In genomic region chr19:18889117-18889627, GRCm38 (mm10) we compare ENCODE assay signal across 8 mouse cellular contexts.
A peak's percentile ranks its signal among the peaks of the same experiment; 100 is the strongest.
DNase-seq lines count a peak whose midpoint lies in the region; ATAC-seq and TF ChIP-seq lines count a peak whose summit lies in the region.

No protein-coding gene starts in this region.

- peaks cover 5% of the 10 kb centered on the region; the same call in 1 of the 2 replicates for H3K4me1 ChIP-seq in testis, adult 2 months (ENCODE audit: control insufficient read depth, insufficient read depth, low read length)
- peaks cover 22% of the 10 kb centered on the region for H3K4me1 ChIP-seq in forebrain, embryonic 15.5 days
- H3K4me1 ChIP-seq in midbrain, embryonic 13.5 days (replicated peaks) = peaks cover 27% of the 10 kb centered on the region

- H3K4me2 ChIP-seq in forebrain, embryonic 15.5 days (replicated peaks) = peak overlapping the region; percentile 67
- peak overlapping the region; percentile 55 for H3K4me2 ChIP-seq in midbrain, embryonic 13.5 days (replicated peaks)

- no peaks in the 10 kb centered on the region for H3K9me3 ChIP-seq in forebrain, embryonic 15.5 days
- no peaks in the 10 kb centered on the region for H3K9me3 ChIP-seq in midbrain, embryonic 13.5 days

- DNase-seq in testis, postnatal 14 days (ENCODE audit: low spot score) = no peak
- DNase-seq in layer of hippocampus, adult 11-12 months (ENCODE audit: low spot score) = peak; percentile 48
- no peak for DNase-seq in thymus, postnatal 0 days (ENCODE audit: low spot score)
- DNase-seq in kidney, adult 8-10 months = no peak
- no peak for DNase-seq in lung, adult 18-20 months

- H3K27me3 ChIP-seq in testis, adult 2 months (ENCODE audit: control insufficient read depth, insufficient read depth, low read length) = no peaks in the 10 kb centered on the region
- H3K27me3 ChIP-seq in forebrain, embryonic 15.5 days = no peaks in the 10 kb centered on the region
- H3K27me3 ChIP-seq in midbrain, embryonic 13.5 days = no peaks in the 10 kb centered on the region

- TF ChIP-seq CTCF in testis, adult 2 months (IDR thresholded peaks at IDR 0.05; ENCODE audit: control insufficient read depth, insufficient read depth, insufficient replicate concordance, low read depth, low read length) = no peak

- under 1% methylated on average over 11 of the region's 11 CpGs for WGBS in forebrain, embryonic 15.5 days
- WGBS in midbrain, embryonic 13.5 days = 1% methylated on average over 11 of the region's 11 CpGs

- H3K27ac ChIP-seq in testis, adult 2 months (ENCODE audit: control insufficient read depth, insufficient read depth, low read depth, low read length) = no peak overlapping the region
- peak overlapping the region; percentile 83 for H3K27ac ChIP-seq in forebrain, embryonic 15.5 days (replicated peaks)
- peak overlapping the region; percentile 84 for H3K27ac ChIP-seq in midbrain, embryonic 13.5 days

- no peak for TF ChIP-seq POLR2A in testis, adult 2 months (IDR thresholded peaks at IDR 0.05; ENCODE audit: control insufficient read depth, low read depth, low read length)

- no peaks in the 10 kb centered on the region for H3K36me3 ChIP-seq in testis, adult 2 months (ENCODE audit: control insufficient read depth, insufficient read depth, low read length)
- H3K36me3 ChIP-seq in forebrain, embryonic 15.5 days = no peaks in the 10 kb centered on the region
- no peaks in the 10 kb centered on the region for H3K36me3 ChIP-seq in midbrain, embryonic 13.5 days

- ATAC-seq in forebrain, embryonic 15.5 days (replicated peaks) = peak; percentile 89
- peak; percentile 89 for ATAC-seq in midbrain, embryonic 13.5 days

- peak overlapping the region; percentile 4 for H3K4me3 ChIP-seq in testis, adult 2 months (ENCODE audit: control insufficient read depth, low read depth, low read length)
- peak overlapping the region; percentile 39 for H3K4me3 ChIP-seq in forebrain, embryonic 15.5 days
- peak overlapping the region; percentile 39 for H3K4me3 ChIP-seq in midbrain, embryonic 13.5 days (replicated peaks)

- H3K9ac ChIP-seq in forebrain, embryonic 15.5 days (replicated peaks) = peak overlapping the region; percentile 49
- peak overlapping the region; percentile 37 for H3K9ac ChIP-seq in midbrain, embryonic 13.5 days (replicated peaks)
